Mouse (Mus musculus) thymus, adult 2 months (tissue): ENCODE results near the gene Gm10300.

Experiments
- CTCF ChIP-seq: fragments of 200-500 bp; IDR thresholded peaks from 2 replicates; pipeline ENCODE4 v1.5.1; 2012; ENCODE audit warnings: mild to moderate bottlenecking, control low read depth, low read length, moderate library complexity, borderline replicate concordance; ENCODE audit not compliant: control insufficient read depth, poor library complexity, insufficient read depth; ENCODE audit errors: extremely low read depth
- POLR2A ChIP-seq: fragments of 200-500 bp; IDR thresholded peaks from 2 replicates; pipeline ENCODE4 v1.6.1; 2012; ENCODE audit warnings: mild to moderate bottlenecking, low read length, control low read depth, moderate library complexity; ENCODE audit not compliant: control insufficient read depth, poor library complexity, insufficient read depth; ENCODE audit errors: extremely low read depth

GRCm38 (mm10) chr4:132051321-132052275 lies 22.9 kb upstream of the Gm10300 start:
- TF ChIP-seq CTCF (no peak), POLR2A (no peak)
